Mouse (Mus musculus) heart, adult 8-10 months (tissue): Measurements from ENCODE around the gene Efcab12. TPM values are rescaled to one million over a fixed set of nuclear protein-coding genes. Genes with fewer than 3 reads are reported as not detected.
"Not testable (repeated sequence)": the region's sequence is repeated elsewhere in the genome, so short reads cannot be mapped to it uniquely, and the experiment has no call there.

Source experiments
- DNase-seq: peaks from one replicate; pipeline ENCODE4 v3.0.0; 2022; ENCODE audit warnings: low spot score
- total RNA-seq, 4 experiments: library from RNA; stranded (reverse); gene quantifications; 2 replicates each; pipeline ENCODE4 v1.2.4; 2022

The Efcab12 gene
- total RNA-seq, 4 experiments from 2014 or later = 0.20 to 0.53 (median 0.36) TPM

DNA sequence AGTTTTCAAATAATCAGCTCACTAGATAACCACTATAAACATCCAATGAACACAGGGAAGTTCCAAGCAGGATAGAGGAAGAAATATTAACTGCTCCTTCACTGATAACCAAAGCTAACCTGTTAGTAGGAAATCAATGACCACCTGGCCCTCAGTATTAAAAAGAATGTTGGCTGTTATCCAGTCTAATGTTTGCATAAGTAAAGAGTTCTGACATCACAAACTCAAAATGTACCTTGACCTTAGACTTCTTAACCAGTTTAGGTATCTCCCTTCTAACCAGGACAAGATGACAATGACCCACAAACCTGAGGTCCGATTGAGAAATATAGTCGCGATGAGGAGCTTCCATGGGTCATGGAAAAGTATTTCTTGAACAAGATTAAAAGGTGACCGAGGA, 6.8 kb upstream of the Efcab12 start:
- DNase-seq = no peak

DNA sequence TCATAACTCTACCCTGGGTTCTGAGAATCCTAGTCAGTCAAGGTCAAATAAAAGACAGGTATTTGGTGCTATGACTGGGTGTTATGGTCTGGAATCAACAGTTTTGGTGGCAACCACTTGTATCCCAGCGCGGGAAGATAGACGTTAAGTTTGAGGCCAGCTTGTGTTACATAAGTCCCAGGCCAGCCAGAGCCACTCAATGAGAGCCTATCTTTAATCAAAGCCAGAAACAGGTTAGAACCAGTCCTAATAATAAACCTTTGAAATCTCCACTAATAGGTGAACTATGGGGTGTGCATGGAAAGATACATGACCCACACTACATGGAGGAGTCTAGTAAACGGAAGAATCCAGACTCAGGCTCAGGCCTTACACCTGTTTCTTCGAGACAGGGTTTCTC, 533 bp upstream of the Efcab12 start:
- DNase-seq = no peak

DNA sequence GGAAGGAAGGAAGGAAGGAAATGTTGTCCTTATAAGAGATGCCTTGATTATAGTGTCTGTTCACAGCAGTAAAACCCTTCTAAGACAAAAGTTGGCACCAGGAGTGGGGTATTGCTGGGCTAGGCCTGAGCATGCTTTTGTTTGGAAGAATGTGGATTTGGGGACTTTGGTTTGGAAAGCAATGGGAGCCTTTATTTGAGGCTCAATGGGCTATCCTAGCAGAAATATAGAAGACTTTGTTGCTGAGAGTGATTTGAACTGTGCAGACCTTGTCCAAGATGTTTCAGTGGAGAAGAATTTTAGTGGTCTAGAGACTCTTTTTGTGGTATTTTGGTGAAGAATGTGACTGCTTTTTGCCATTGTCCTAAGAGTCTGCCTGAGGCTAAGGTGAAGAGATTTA, 4.4 kb downstream of the Efcab12 start:
- no peak for DNase-seq

DNA sequence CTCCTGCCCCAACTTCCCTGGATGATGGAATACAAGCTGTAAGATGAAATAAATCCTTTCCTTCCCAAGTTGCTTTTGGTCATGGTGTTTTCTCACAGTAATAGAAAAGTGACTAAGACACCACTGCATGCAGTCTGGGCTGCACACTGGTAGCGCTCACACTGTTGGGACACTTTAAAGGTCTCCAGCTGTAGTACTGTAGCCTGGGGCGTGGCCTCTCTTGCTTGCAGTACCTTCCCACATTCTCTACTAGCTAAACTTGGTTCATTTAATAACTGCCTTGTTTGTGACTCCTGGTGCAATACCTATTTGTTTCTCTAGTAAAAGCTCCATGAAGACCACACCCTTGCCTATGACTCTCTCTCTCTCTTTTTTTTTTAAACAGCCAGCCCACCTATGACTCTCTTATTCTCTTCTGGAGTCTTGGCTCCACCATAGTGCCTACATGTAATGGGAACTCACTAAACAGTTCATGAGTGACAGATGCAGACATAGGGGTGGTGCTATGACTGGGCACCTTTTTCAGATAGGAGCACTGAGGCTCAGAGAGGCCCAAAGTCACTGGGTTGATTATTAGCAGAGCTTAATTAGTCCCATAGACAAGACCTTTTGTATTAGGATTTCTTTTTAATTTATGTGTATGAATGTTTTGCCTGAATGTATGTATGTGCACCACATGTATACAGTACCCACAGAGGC, 5.9 kb downstream of the Efcab12 start:
- no peak for DNase-seq

DNA sequence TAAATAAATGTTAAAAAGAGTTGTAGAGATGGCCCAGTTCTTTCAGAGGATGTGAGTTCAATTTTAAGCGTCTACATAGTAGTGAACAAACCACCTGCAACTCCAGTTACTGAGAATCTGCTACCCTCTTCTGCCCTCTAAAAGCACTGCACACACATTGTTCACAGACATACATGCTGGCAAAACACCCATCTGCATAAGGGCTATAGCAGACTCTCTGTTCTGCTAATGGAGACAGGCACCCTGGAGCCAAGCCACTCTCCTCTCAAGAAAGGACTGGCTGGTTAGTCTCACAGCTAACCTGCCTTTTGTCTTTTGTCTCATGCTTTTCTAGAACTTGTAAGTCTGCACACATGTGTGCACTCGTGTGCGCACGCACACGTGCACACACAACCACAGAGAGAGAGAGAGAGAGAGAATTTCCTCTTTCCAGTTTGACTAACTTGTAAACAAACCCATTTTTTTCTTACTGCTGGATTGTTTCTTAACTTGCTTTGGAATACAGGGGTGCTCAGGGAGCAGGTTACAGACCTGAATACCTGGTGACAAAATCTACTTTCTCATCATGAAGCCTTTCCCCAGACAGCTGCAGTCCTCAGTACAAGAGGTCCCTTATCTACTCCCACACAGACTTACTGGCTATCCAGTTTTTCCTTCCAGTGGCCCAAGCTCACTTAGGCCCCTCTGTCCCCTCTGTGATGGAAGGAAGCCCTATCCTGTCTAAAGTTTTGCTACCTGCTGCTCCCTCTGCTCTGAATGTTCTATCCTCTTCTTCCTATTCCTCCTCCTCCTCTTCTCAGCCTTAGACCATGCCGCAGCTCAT, 7.2 kb downstream of the Efcab12 start:
- DNase-seq = no peak

DNA sequence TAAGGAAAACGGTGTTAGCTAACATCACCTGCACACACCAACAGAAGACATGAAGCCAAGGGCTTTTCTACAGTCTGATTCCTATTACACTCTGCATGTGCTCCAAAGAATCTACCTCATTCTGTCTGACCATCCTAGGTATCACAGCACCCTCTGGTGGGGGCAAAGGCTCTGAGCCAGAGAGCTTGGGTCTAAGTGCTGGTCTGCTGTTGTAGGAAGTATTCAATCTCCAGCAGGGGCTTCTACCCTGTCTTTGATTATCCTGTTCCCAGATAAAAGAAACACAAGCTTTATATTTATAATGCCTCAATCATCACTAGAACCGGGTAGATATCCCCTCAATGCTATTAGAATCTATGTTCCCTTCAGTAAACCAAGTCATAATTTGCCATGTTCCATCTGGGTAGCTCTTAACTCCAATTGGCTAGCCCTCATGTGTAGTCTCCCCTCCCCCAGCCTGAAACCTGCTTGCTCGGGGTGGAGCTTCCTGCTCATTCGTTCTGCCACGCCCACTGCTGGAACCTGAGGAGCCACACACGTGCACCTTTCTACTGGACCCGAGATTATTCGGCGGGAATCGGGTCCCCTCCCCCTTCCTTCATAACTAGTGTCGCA, 14.3 kb downstream of the Efcab12 start:
- DNase-seq = not testable (repeated sequence)

DNA sequence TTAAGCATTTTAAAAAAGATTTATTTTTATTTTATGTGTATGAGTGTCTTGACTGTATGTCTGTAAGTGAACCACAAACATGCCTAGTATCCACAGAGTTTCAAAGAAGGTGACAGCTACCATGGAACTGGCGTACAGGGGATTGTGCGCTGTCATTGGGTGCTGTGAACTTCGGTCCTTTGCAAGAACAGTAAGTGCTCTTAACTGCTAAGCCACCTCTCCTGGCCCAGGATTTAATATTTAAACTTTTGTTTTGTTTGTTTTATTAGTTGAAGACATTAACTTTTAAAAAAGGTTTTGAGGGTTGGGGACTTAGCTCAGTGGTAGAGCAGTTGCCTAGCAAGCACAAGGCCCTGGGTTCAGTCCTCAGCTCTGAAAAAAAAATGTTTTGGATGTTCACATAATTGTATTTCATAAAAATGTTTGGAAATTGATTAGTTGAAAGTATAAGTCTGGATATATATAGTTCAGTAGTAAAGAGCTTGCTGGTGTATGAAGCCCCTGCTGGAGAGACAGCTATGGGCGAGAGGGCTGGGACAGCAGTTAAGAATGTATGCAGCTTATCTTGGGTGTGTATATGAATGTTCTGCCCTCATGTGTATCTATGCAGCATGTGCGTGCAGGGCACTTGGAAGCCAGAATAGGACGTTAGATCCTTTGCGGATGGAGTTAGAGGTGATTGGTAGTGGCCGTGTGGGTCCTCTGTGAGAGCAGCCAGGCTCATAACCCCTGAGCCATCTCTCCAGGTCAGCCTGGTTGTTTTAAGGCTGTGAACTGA, 16.8 kb downstream of the Efcab12 start:
- no peak for DNase-seq

DNA sequence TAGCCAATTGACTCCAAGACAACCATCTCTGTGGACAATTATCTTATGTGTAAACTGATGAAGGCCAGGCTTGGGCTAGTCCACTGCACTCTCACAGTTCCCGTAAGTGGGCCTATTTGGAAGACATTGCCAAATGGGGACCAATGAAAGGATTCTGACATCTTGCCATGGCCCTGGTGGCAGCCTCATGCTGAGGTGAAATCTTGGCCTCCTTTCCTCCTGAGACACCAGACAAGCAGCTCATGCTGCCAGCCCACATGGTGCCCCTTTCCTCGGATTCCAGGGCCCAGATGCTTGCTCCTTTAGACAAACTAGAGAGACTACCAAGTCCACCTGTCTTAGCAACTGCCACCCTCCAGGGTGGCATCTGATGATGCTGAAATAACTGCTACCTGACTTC, 20.1 kb downstream of the Efcab12 start:
- no peak for DNase-seq

DNA sequence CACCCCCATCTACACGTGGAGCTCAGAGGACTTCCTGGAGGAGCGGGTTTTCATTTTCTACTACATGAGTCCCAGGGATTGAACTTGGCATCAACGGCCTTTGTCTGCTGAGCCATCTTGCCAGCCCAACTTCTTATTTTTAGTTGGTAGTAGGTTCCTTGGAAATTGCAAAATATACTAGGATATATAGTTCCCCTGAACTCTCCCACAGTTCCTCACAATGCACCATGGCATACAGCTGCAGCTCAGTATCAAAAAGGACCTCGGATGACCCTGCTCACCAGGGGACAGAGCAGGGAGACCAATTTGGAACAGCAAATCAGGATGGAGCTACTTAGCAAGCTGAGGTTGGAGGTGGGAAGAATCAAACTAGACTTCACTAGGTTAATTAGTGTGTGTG, 23.2 kb downstream of the Efcab12 start:
- DNase-seq = no peak

DNA sequence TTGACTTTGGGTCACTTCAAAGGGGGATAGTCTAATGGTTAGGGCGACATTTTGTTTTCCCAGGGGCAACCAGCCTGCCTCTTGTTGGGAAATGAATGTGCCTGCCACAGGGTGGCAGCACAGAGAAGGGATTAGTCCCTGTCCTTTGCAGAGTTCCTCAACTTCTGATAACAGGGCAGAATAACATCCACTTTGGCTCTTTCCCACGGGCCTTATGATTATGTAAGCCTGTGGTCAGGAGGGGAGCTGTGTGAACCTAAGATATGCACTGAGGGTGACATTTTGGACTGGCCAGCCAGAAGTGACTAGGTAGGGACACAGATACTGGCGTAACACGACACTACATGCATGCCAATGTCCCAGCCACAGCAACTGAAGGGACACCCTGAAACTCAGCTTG, 24.1 kb downstream of the Efcab12 start:
- peak; percentile 69 for DNase-seq

DNA sequence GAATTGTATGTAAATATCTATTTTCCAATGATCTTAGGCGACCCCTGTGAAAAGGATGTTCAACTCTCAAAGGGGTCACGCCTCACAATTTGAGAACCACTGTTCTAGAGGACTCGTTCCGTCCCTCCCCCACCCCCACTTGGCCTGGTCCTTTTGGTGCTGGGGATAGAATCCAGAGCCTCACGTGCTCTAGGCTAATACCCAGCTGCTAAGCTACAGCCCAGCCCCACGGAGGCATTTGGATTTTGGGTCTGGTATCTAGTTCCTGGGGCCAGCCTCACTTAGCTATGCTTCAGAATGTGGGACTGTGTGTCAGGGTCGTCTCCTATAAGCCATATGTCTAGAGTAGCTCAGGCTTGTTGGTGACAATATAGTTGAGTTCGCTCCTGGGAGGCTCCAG, 26.6 kb downstream of the Efcab12 start:
- DNase-seq = no peak

DNA sequence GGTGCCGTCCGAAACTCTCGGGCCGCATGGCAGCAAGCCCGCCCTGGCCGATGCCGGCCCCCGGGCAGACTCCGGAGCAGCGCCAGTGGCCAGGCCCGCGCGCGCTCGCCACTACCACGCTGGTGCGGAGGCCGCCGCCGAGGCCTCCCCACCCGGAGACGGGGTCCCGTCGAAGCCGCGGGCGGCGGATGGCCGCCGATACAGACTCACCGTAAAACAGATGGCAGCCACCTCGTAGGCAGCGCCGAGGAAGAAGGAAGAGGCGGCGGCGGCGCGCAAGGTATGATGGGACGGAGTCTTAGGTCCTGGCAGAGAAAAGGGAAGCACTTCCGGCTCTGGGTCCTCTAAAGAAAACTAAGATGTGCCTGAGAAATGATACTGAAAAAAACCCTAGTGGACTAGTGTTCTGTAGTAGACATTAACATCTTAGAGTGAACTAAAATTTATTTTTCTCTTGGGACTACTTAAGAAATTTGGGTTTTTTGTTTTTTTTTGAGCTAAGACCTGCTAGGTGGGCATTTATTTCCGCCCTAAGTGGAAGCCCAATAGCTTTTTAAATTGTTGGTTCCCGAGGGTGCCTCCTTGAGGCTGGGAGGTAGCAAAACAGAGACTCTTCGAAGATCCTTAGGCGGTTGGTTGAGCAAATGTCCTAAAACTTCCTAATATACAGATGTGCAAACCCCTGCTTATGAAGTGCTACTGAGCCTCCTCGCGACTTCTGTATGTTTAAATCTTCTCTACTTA, 29.6 kb downstream of the Efcab12 start, which contains the start of gene Rpl32:
Rpl32 (minus strand) TSS at position 260 of the 744 bp plus-strand sequence.
- peak; percentile 91 for DNase-seq

DNA sequence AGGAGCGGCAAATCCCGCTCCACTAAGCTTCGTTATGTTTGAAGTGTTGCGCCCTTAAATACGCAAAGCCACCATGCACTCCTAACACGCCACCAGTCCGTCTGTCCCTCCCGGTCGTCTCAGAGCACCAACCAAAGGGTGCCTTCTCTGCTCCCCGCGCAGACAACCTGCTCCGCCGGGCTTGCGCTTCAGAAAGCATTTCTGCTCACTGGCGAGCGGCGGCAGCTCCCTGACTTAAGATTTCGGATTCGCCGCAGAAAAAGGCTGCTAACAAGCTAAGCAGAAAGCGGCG, 30.1 kb downstream of the Efcab12 start:
- DNase-seq = no peak

DNA sequence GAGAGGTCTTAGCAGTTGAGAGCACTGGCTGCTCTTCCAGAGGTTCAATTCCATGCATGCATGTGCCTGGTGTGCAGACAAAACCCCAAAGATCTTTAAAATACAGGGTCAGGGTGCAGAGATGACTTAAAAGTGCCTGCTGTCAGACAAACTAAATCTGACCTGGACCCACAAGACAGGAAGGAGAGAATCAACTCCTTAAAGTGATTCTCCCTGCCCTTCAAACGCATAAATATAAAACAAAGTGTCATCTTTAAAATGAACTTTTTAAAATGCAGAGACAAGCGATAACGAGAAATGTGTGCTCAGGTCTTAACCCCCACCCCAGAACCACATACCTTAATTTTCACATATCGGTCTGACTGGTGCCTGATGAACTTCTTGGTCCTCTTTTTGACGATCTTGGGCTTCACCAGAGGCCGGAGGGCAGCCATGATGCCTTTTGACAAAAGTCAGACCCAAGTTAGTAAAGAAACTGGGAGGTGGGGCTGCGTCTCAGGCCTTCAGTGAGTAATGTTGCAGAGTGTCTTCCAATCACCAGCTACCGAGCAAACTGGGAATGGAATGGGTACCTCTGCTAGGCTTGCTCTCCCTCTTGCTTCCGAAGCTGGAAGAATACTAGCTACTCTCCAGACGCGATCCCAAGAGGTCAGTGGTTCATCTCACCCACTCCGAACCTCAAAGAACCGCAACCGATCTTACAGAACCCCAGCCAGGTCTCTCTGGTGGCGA, 30.6 kb downstream of the Efcab12 start:
- no peak for DNase-seq

DNA sequence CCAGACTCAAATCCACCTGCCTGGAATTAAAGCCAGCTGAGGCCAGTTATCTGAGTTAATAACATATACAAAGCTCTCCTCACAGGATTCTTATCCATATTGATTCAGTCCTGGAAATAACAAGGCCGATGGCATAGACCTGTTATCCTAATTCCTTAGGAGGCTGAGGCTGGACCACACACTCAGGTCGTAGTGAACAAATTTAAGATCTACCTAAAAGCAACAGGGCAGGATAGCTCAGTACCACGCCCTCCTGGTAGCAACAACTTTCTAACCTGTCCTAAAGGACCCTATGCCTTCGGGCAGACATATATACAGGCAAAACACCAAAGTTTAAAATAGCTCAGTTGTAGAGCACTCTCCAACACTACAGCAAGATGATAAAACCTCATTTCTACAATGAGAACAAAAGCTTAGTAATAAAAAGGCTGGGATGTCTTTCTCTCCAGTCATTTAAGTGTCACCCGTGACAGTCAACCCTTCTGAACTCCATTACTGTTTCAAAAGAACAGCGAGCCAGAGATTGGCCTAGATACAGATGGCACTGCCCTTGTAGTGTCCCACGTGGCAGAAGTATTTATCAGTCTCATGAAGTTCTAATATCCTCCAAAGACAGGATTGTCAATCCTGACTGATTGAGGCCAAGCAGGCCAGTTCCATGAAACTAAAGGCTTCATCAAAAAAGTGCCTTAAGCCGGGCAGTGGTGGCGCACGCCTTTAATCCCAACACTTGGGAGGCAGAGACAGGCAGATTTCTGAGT, 33.6 kb downstream of the Efcab12 start:
- DNase-seq = no peak

DNA sequence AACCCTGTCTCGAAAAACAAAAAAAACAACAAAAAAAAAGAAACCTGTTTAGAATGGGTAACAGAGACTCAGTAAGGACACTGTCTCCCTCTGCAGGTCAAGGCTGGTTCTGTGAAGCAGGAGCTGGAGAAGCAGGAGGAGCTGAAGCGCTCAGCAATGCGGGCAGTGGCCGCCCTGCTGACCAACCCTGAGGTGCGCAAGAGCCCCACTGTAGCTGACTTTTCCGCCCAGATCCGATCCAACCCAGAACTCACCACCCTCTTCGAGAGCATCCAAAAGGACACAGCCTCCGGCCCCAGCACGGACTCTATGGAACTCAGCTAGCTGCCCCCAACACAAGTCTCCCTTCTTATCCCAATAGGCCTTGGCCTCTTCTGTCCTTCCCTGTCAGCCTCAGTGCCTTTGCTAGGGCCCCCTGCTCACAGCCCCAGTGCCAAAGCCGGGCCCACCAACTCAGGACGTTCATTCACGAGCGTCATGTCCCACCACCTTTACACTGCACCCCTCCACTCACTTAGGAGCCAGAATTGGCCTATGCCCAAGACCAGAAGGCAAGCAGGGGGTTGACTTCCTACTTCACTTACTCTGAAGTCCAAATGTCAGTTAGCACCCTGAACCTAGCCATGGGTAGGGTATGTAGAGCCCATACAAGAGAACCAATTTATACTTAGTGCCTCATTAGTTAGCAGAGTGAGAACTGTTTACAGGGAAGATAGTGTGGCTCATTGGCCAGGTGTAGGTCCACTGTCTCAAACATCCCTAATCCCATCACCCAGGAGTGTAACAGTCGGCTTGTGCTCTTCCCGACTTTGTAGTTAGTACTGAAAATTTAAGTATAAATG, 34.5 kb downstream of the Efcab12 start:
- DNase-seq = peak; percentile 48

DNA sequence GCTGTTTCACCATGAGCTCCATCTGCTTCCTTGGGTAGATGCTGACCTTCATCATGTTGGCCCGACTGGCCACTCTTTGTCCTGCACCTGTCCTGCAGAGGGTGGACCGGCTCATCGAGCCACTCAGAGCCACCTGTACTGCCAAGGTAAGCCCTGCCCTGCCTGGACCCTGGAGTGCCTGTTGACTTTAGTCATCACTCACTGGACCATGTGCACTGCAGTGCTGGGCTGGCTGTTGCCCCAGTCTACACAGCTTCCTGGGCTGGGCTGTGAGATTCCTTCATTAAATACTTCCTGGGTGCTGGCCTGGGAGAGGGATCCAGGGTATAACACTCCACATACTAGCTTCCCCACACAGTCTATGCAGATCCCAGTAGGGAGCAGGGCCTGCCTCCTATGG, 36.4 kb downstream of the Efcab12 start:
- DNase-seq = no peak

DNA sequence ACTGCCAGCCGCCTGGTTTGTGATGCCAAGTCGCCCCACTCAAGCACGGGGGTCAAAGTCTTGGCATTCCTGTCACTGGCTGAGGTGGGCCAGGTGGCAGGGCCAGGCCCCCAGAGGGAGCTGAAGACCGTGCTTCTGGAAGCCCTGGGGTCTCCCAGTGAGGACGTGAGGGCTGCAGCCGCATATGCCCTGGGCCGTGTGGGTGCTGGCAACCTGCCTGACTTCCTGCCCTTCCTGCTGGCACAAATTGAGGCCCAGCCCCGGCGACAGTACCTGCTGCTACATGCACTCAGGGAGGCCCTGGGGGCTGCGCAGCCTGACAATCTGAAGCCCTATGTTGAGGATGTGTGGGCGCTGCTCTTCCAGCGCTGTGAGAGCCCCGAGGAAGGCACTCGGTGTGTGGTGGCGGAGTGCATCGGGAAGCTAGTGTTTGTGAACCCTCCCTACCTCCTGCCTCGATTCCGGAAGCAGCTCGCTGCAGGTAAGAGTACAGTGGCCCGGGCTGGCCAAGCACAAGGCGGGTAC, 45.5 kb downstream of the Efcab12 start:
- no peak for DNase-seq
